Mouse (Mus musculus) splenic B cell, adult 2 months (primary cell): ENCODE results near the gene Rln3.
A peak's percentile ranks its signal among the peaks of the same experiment; 100 is the strongest.

ENCODE experiments used
- DNase-seq: peaks from one replicate; pipeline ENCODE4 v3.0.0-alpha.2; 2011; ENCODE audit warnings: low read depth, low spot score
- H3K27me3 ChIP-seq: 2 replicates; pipeline ENCODE4 v1.6.1; 2012; ENCODE audit warnings: mild to moderate bottlenecking, low read length, moderate library complexity, mixed read lengths; ENCODE audit not compliant: control insufficient read depth, poor library complexity, insufficient read depth, severe bottlenecking
- H3K36me3 ChIP-seq: 2 replicates; pipeline ENCODE4 v1.6.1; 2012; ENCODE audit warnings: mild to moderate bottlenecking, low read length, moderate library complexity, mixed read lengths; ENCODE audit not compliant: control insufficient read depth, poor library complexity, insufficient read depth, severe bottlenecking

The Rln3 gene

DNA sequence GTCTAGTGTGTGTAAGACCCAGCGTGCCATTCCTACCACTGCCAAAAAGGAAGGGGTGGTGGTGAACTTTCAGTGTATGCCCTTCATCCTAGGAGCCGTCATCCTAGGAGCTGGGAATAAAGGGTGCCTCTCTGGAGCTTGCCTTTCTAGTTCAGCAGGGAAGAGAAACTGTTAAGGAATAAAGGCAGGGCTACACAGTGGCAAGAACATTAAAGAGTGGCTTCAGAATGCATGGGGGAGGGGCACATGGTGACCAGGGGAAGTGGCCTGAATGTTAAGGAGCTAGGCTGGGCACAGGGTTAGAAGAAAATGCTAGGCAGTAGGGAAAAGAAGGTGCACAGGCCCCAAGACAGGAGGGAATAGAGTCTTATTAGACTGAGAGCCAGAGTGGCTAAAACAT, 24.9 kb upstream of the Rln3 start:
- no peaks in the 10 kb centered on the region for H3K36me3 ChIP-seq
- DNase-seq, result no peak
- no peaks in the 10 kb centered on the region for H3K27me3 ChIP-seq

DNA sequence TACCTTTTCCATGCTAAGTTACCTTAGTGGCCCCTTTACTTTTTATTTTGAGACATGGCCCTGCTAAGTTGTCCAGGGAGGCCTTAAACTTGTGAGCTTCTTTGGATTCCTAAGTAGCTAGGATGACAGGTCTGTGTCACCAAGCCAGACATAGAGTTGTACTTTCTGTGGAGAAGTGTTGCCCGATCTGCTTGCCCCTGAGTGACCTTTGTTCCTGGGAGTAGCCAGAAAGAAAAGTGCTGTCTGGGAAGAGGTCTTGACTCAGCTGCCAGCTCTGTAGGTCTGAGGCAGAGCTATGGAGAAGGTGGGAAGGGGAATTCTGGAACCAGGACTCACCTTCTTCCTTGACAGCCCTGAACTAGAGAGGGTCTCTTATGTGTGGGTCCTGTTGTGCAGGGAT, 24.4 kb upstream of the Rln3 start:
- Histone ChIP-seq H3K27me3 (no peaks in the 10 kb centered on the region), H3K36me3 (no peaks in the 10 kb centered on the region)
- no peak for DNase-seq

DNA sequence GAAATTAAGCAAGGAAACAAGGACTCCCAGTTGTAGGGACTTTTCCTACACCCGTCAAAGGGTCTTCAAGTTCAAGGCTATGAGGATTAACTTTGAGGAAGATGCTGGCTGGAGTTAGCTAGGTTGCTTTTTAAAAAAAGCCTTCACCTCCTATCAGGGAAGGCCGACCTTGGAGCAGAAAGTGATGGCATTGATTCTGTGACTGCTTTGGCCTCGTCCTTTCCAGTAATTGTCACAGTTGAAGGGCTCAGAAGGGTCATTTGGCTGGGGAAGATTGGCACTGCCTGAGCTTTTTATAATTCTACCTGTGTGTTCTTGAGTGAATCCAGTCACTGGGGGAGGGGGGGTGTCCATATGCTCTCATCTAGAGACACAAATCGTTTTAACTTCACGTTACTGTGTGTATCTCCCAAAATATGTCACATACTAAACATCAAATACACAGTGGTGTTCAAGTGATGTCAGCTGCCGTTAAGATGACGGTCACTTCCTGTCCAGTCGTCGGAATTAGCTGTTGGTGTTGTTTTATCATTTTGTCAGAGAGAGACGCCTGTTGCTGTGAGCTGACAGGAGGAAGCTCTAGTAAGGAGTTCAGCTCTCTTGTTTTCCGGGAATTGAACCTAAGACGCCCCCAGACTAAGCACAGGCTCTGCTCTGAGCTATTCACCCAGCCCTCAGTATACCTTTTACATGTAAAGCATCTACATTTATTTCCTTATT, 23.7 kb upstream of the Rln3 start:
- no peaks in the 10 kb centered on the region for H3K36me3 ChIP-seq
- DNase-seq, result no peak
- no peaks in the 10 kb centered on the region for H3K27me3 ChIP-seq

DNA sequence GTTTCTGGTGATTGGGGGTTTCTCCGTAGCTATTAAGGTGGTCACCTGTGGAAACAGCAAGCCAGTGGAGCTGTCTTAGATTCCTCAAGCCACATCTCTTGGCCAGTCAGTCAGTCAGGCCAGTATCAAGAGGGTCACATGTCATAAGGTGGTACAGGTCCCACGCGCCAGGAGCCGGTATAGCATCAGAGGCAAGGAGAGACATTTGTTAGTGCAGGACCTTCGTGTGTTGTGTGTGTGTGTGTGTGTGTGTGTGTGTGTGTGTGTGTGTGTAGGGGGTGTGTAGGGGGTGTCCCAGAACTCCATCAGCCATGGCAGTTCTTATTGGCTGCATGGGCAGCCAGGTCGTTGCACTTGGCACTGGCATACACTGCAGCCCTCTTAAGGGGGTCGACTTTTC, 23.1 kb upstream of the Rln3 start:
- DNase-seq, result no peak
- Histone ChIP-seq H3K36me3 (no peaks in the 10 kb centered on the region), H3K27me3 (no peaks in the 10 kb centered on the region)

DNA sequence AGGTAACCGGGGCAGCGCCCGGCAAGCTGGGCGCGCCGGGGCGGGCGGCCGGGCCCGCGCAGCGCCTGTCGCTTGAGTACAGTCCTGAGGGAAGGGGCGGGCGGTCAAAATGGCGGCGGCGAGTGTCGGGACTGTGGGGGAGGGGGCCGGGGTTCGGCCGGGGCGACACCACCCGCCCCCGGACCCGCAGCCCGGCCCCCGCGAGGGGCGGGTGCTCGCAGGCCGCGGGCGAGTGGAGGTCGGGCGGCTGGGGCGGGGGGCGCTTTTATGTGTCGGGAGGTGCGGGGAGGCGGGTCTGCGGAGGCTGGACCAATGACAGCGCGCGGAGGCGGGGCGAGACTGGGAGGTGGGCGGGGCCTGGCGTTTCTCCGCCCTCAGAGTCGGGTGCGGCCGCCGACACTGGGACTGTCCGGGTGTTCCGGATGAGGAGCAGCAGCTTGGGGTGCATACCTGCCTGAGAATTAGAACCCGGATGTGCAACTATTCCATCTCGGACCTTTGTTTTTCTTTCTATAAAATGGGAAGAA, 22.3 kb upstream of the Rln3 start:
- DNase-seq, result peak; percentile 95
- Histone ChIP-seq H3K27me3 (no peaks in the 10 kb centered on the region), H3K36me3 (no peaks in the 10 kb centered on the region)

DNA sequence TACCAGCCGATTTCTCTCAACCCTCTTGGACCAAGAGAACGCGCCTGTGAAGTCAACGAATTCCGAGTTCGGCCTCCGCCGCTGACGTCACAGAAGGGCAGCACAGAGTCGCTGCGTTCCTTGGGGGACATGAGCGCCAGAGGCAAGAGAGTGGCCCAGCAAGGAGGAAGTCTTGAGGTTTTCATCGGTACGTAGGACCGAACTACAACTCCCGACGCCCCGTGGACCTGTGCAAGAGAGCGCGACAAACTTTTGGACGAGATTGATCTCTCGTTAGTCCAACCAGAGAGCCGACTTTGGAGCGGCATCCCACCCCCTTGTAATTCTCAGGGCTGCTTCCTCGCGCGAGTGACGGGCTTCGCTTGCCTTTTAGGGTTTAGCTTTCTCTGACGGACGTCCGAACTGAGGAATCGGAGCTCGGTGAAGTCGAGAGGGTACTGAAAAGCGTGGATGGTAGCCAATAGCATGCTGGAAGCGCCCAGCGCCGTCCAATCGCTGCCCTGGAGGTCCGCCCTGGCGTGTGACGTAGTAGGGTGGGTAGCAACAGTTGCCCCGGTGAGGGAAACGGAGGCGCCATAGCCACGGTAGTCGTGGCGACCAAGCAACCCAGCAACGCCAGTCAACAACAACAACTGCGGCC, 21.6 kb upstream of the Rln3 start, which contains the start of gene Rfx1:
Gene Rfx1, plus strand, starts transcription at position 544 of the 640 bp plus-strand sequence.
- Histone ChIP-seq H3K36me3 (no peaks in the 10 kb centered on the region), H3K27me3 (no peaks in the 10 kb centered on the region)
- DNase-seq, result peak; percentile 100

DNA sequence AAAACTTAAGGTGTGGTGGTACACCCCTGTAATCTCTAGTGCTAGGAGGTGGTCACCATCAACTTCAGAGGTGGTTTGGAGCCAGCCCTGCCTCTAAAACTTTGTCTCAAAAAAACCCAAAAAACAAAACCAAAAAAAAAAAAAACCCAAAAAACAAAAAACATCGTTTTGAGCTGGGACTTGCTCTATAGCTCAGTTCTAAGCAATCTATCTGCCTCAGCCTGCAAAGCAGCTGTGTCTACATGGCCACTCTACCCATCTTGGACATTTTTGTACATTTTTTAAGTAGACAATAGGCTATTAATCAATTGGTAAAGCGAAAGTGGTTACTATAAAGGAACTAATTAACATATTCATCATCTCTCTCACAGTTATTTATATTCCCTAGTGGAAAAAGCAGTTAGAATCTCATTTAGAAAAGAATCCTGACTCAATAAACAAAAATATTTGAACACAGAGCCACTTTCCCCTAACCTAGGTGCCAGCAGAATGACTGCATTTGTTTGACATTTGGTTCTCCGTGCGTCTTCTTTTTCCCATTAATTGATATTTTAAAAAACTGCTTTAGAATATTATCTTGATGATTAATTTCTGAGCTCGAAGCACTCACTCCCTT, 20.8 kb upstream of the Rln3 start:
- DNase-seq, result no peak
- no peaks in the 10 kb centered on the region for H3K27me3 ChIP-seq

DNA sequence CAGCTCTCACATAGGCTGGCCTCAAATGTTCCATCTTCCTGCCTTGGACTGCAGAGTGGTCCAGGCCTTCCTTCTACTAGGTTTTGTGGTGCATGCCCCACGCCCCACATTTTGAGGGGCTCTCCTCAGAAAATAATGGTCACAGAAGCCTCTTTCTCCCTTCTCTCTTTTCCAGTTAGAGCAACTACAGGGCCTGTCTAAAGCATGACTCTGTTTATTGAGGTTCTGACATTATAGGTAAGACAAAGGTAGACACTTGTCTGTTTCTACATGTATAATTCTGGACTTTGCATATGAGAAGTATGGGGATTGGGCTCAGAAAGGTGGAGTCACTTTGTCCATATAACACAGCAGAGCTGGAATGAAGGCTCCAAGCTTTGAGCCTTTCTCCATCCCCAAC, 20.2 kb upstream of the Rln3 start, which contains the start of gene Gm10643:
Gene Gm10643, minus strand, starts transcription at position 101 of the 400 bp plus-strand sequence.
- no peaks in the 10 kb centered on the region for H3K36me3 ChIP-seq
- no peak for DNase-seq
- no peaks in the 10 kb centered on the region for H3K27me3 ChIP-seq

More for the DNA sequence above, 20.8 kb upstream of the Rln3 start:
- no peaks in the 10 kb centered on the region for H3K36me3 ChIP-seq

DNA sequence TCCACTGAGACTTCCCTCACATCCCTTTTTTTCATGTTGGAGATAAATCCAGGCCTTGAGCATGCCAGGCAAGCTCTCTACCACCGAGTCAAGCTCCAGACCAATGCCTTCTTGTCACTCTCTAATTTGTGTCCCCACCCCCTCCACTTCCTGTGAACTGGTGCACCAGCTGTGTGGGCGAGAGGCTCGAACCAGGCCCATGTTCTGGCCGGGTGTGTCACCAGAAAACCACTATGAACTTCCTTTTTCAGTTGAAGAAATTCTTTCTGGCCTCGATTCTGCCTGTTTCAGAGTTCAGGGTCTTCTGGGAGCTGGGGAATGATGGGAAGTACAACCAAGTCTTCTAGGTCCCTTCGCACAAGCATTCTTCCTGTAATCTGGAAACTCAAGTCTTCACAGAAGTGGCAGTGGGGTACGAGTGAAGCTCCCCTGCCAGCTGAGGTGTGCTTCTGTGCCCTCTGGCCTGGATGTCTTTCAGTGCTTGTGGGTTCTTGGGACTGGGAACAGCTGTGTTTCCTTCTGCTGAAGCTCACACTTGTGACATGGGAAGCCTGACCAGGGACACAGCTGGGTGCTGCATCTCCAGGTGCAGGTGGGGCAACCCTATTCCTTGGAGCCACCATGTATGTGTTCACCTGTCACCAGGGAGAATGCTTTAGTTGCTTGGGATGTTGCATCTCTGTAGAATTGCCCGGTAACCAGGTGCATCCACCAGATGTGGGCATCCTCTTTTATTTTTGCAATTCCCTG, 19.2 kb upstream of the Rln3 start:
- no peaks in the 10 kb centered on the region for H3K27me3 ChIP-seq
- H3K36me3 ChIP-seq, result no peaks in the 10 kb centered on the region
- DNase-seq, result peak; percentile 77

DNA sequence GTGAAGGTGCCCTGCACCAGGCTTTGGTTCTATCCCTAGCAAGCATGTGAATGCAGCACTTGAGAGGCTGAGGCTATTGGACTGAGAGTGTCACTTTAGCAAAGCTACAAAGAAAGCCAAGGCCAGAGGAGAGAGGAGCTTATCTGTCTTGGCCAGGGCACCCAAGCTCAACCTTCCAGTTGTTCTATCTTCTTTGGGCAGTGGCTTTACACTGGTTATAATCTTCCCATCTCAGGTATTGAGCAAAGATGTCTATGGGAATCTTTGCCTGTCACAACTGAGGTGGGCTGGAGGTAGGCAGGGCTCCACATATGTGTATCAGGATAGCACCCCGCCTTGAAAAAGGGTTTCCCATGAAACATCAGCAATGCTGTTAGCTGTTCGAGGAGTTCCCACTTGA, 15.4 kb upstream of the Rln3 start:
- Histone ChIP-seq H3K36me3 (no peaks in the 10 kb centered on the region), H3K27me3 (no peaks in the 10 kb centered on the region)
- no peak for DNase-seq

DNA sequence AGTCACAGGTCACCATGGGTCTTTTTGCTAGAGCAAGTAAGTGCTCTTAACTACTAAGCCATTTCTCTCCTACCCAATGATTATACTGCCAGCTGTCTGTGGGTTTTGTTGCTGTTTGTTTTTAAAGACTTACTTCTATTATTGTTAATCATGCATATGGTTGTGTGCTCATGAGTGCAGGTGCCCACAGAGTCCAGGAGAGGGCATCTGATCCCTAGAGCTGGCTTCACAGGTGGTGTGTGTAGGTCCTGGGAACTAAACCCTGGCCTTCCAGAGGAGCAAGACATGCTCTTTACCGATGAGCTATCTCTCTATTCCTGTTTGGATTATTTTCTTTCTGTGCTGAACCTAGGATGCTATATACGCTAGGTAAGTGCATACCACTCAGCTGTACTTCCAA, 14.4 kb upstream of the Rln3 start:
- Histone ChIP-seq H3K36me3 (no peaks in the 10 kb centered on the region), H3K27me3 (no peaks in the 10 kb centered on the region)
- DNase-seq, result no peak

DNA sequence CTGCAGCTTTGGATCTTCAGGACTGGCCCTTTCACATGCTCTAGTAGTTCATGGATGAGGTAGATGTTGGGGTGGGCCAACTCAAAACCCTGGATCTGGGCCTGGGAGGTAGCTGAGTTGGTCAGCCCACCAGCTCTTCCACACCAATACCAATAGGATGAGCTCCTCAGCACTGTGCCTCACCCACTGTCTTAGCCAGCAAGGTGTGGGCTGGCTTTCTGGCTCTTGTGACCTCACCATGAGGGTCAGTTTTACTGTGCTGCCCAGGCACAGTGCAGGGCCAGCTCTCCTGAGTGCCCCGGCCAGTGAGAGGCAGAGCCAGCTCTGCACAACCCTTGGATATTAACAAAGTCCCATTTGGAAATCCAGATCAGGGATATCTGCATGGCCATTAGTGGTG, 13.0 kb upstream of the Rln3 start:
- DNase-seq, result no peak
- no peaks in the 10 kb centered on the region for H3K36me3 ChIP-seq
- H3K27me3 ChIP-seq, result no peaks in the 10 kb centered on the region

DNA sequence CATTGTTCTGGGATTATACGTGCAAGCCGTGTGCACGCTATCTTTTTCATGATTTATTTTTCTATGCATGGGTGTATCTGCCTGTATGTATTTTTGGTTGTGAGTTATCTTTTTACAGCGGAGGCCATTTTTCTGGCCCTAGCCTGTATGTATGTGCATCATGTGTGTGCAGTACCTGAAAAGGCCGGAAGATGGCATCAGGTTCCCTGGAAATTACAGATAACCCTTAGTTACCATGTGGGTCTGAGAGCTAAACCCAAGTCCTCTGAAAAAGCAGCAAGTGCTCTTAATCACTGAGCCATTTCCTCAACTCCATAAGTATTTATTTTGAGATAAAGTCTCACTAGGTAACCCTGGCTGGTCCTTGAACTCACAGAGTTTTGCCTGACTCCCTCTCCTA, 8.4 kb upstream of the Rln3 start:
- Histone ChIP-seq H3K36me3 (no peaks in the 10 kb centered on the region), H3K27me3 (no peaks in the 10 kb centered on the region)
- DNase-seq, result no peak

DNA sequence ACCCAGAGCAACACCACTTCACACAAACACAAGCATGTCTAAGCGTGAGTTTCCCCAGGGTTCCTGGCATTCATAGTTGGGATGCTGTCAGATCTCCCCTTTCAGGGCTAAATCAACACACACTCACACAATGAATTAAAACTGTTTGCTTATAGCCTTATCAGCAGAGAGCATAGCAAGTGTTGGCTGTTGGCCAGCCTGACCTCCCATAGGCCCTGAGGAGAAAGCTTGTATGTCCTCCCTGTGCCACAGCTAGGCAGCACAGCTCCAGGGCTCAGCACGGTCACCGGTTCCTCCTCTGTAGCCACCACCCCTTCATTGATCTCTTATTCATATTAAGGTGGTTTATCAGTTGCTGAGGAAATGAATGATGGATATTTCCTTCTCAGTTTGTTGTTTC, 7.9 kb upstream of the Rln3 start:
- DNase-seq, result no peak
- H3K36me3 ChIP-seq, result no peaks in the 10 kb centered on the region
- H3K27me3 ChIP-seq, result no peaks in the 10 kb centered on the region

DNA sequence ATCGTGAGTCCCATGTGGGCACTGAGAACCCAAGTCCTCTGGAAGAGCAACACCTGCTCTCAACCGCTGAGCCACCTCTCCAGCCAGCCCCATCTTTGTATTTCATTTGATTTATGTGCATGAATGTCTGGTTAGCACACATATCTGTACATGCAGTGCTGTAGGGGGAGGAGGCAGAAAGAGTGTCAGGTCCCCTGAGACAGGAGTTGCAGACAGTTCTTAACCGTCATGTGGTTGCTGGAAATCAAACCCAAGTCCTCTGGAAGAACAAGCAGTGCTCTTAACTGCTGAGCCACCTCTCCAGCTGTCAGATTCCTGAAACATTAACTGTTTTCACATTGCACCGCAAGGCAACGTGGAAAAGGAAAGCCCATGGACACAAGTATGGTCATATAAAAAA, 3.4 kb upstream of the Rln3 start:
- DNase-seq, result no peak
- Histone ChIP-seq H3K36me3 (no peaks in the 10 kb centered on the region), H3K27me3 (no peaks in the 10 kb centered on the region)
